Mouse (Mus musculus) kidney, adult 2 months (tissue): ENCODE results near the gene Myh1.

ENCODE experiments used
- CTCF ChIP-seq: fragments of 200-500 bp; conservative IDR thresholded peaks from 2 replicates; pipeline ENCODE4 v1.5.1; 2011; ENCODE audit warnings: low read depth, mild to moderate bottlenecking, control low read depth, low read length, moderate library complexity, mixed read lengths; ENCODE audit not compliant: insufficient read depth, insufficient read length
- POLR2A ChIP-seq: fragments of 200-500 bp; IDR thresholded peaks from one replicate; pipeline ENCODE4 v1.6.1; 2011; ENCODE audit warnings: low read depth, low read length, control low read depth

DNA sequence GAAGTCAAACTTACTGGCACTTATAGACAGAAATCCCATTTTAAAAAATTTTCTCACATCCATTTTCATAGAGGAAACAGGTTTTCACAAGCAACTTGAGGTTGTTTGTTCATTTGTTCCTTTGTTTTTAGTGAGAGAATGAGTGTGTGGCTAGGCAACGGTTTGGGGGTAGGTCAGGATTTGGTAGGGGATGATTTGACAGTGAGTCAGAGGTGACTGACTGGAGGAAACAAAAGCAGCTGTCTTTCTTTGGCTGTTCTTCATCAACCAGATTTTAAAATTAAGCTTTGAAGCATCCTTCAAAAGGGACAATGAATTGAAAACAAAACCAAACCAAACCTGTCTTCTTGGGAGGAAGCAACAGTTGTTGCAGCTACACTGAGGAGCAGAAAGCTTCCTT is 531 bp upstream of the Myh1 start:
- TF ChIP-seq CTCF, result no peak
- TF ChIP-seq POLR2A, result no peak
